Mouse (Mus musculus): ENCODE results near the gene Ccl20. TPM values are rescaled to one million over a fixed set of nuclear protein-coding genes. Genes with fewer than 3 reads are reported as not detected.

The Ccl20 gene
- total RNA-seq, 2 experiments from 2014 or later: not detected

GRCm38 (mm10) chr1:83107410-83107978 is 9.1 kb upstream of the Ccl20 start:
- Histone ChIP-seq H3K27ac (no peak overlapping the region), H3K4me3 (no peak overlapping the region)
- no peak for DNase-seq (ENCODE audit: low spot score in 2 of 2)
- no peak for TF ChIP-seq CTCF (conservative IDR thresholded peaks at IDR 0.05)

GRCm38 (mm10) chr1:83110992-83111391 is 5.6 kb upstream of the Ccl20 start:
- DNase-seq (ENCODE audit: low spot score in 2 of 2): no peak
- TF ChIP-seq CTCF (conservative IDR thresholded peaks at IDR 0.05): no peak
- no peak overlapping the region for H3K4me3 ChIP-seq
- H3K27ac ChIP-seq: no peak overlapping the region

GRCm38 (mm10) chr1:83111726-83112125 is 4.8 kb upstream of the Ccl20 start:
- no peak for TF ChIP-seq CTCF (conservative IDR thresholded peaks at IDR 0.05)
- no peak overlapping the region for H3K27ac ChIP-seq
- peak in 1 of 2 experiments; percentile 1 for DNase-seq (ENCODE audit: low spot score in 2 of 2)
- no peak overlapping the region for H3K4me3 ChIP-seq

GRCm38 (mm10) chr1:83117217-83117616 is 651 bp downstream of the Ccl20 start:
- no peak overlapping the region for H3K4me3 ChIP-seq
- DNase-seq (ENCODE audit: low spot score in 2 of 2): no peak
- TF ChIP-seq CTCF (conservative IDR thresholded peaks at IDR 0.05): no peak
- H3K27ac ChIP-seq: no peak overlapping the region

GRCm38 (mm10) chr1:83117661-83118060 is 1.1 kb downstream of the Ccl20 start:
- peak in 1 of 2 experiments; percentile 48 for DNase-seq (ENCODE audit: low spot score in 2 of 2)
- Histone ChIP-seq H3K27ac (no peak overlapping the region), H3K4me3 (no peak overlapping the region)
- TF ChIP-seq CTCF (conservative IDR thresholded peaks at IDR 0.05): no peak

- DNase-seq (ENCODE audit: low spot score in 2 of 2): no peak
- no peak overlapping the region for H3K27ac ChIP-seq
- TF ChIP-seq CTCF (conservative IDR thresholded peaks at IDR 0.05): no peak
- H3K4me3 ChIP-seq: no peak overlapping the region
Measured at GRCm38 (mm10) chr1:83119903-83120302, 3.3 kb downstream of the Ccl20 start.

- no peak for TF ChIP-seq CTCF (conservative IDR thresholded peaks at IDR 0.05)
- DNase-seq (ENCODE audit: low spot score in 2 of 2): no peak
Measured at GRCm38 (mm10) chr1:83120312-83120711, 3.7 kb downstream of the Ccl20 start.

GRCm38 (mm10) chr1:83123201-83123600 is 6.6 kb downstream of the Ccl20 start:
- Histone ChIP-seq H3K4me3 (no peak overlapping the region), H3K27ac (no peak overlapping the region)
- DNase-seq (ENCODE audit: low spot score in 2 of 2): no peak
- TF ChIP-seq CTCF (conservative IDR thresholded peaks at IDR 0.05): no peak

More at GRCm38 (mm10) chr1:83120312-83120711, 3.7 kb downstream of the Ccl20 start:
- Histone ChIP-seq H3K27ac (no peak overlapping the region), H3K4me3 (no peak overlapping the region)

- Histone ChIP-seq H3K27ac (no peak overlapping the region), H3K4me3 (no peak overlapping the region)
- DNase-seq (ENCODE audit: low spot score in 2 of 2): no peak
- TF ChIP-seq CTCF (conservative IDR thresholded peaks at IDR 0.05): no peak
Measured at GRCm38 (mm10) chr1:83135829-83136228, 19.3 kb downstream of the Ccl20 start.

GRCm38 (mm10) chr1:83137847-83138246 is 21.3 kb downstream of the Ccl20 start:
- no peak overlapping the region for H3K27ac ChIP-seq
- no peak for TF ChIP-seq CTCF (conservative IDR thresholded peaks at IDR 0.05)
- DNase-seq (ENCODE audit: low spot score in 2 of 2): no peak
- H3K4me3 ChIP-seq: no peak overlapping the region

GRCm38 (mm10) chr1:83138721-83139120 is 22.2 kb downstream of the Ccl20 start:
- Histone ChIP-seq H3K27ac (no peak overlapping the region), H3K4me3 (no peak overlapping the region)
- no peak for TF ChIP-seq CTCF (conservative IDR thresholded peaks at IDR 0.05)
- no peak for DNase-seq (ENCODE audit: low spot score in 2 of 2)

GRCm38 (mm10) chr1:83141510-83141909 is 24.9 kb downstream of the Ccl20 start:
- TF ChIP-seq CTCF (conservative IDR thresholded peaks at IDR 0.05): no peak
- no peak for DNase-seq (ENCODE audit: low spot score in 2 of 2)
- Histone ChIP-seq H3K4me3 (no peak overlapping the region), H3K27ac (no peak overlapping the region)

- H3K4me3 ChIP-seq: no peak overlapping the region
- H3K27ac ChIP-seq: no peak overlapping the region
- DNase-seq (ENCODE audit: low spot score in 2 of 2): no peak
- TF ChIP-seq CTCF (conservative IDR thresholded peaks at IDR 0.05): no peak
Measured at GRCm38 (mm10) chr1:83142055-83142454, 25.5 kb downstream of the Ccl20 start.

- H3K27ac ChIP-seq: no peak overlapping the region
- DNase-seq (ENCODE audit: low spot score in 2 of 2): no peak
- no peak for TF ChIP-seq CTCF (conservative IDR thresholded peaks at IDR 0.05)
- no peak overlapping the region for H3K4me3 ChIP-seq
Measured at GRCm38 (mm10) chr1:83146547-83146946, 30.0 kb downstream of the Ccl20 start.
